Mouse (Mus musculus): ENCODE measurements at regions not wholly inside any gene's neighbourhood (a gene's known extent, or its start where the extent isn't known, plus 50 kb on each side); places are given as distances from the start of the nearest gene placed in this dataset.

GRCm38 (mm10) chr6:100160670-100161069 lies 126.6 kb downstream of the Rybp start:
- no peak for TF ChIP-seq CHD1 (IDR thresholded peaks at IDR 0.05; ENCODE audit: low read depth, low read length)
- TF ChIP-seq CTCF (IDR thresholded peaks at IDR 0.05 in 2 of 3, conservative IDR thresholded peaks at IDR 0.05 in 1 of 3; ENCODE audit: control insufficient read depth in 1 of 3, insufficient read depth in 1 of 3, low read depth in 2 of 3, low read length in 3 of 3, poor library complexity in 1 of 3, severe bottlenecking in 1 of 3) = no peak
- no peak for TF ChIP-seq E2F4 (IDR thresholded peaks at IDR 0.05; ENCODE audit: borderline replicate concordance, low read depth, low read length)
- TF ChIP-seq ZC3H11A (IDR thresholded peaks at IDR 0.05; ENCODE audit: low read depth, low read length) = no peak
- TF ChIP-seq NRF1 (IDR thresholded peaks at IDR 0.05; ENCODE audit: insufficient read depth, low read depth, low read length, poor library complexity, severe bottlenecking) = no peak
- no peak for TF ChIP-seq EP300 (IDR thresholded peaks at IDR 0.05; ENCODE audit: low read depth in 1 of 2, low read length in 2 of 2)
- TF ChIP-seq POLR2A (IDR thresholded peaks at IDR 0.05; ENCODE audit: control insufficient read depth in 1 of 2, insufficient read depth in 1 of 2, low read depth in 1 of 2, low read length in 2 of 2, poor library complexity in 1 of 2) = no peak
- TF ChIP-seq SIN3A (IDR thresholded peaks at IDR 0.05; ENCODE audit: low read length) = no peak
- no peak for TF ChIP-seq POLR2AphosphoS5 (IDR thresholded peaks at IDR 0.05; ENCODE audit: borderline replicate concordance, low read depth, low read length)
- TF ChIP-seq ZMIZ1 (IDR thresholded peaks at IDR 0.05; ENCODE audit: low read depth, low read length) = no peak
- no peak for TF ChIP-seq USF1 (IDR thresholded peaks at IDR 0.05; ENCODE audit: low read depth, low read length)
- no peak for TF ChIP-seq GATA1 (IDR thresholded peaks at IDR 0.05; ENCODE audit: low read depth, low read length)
- no peak for TF ChIP-seq TCF12 (IDR thresholded peaks at IDR 0.05; ENCODE audit: low read depth, low read length)
- no peak for TF ChIP-seq RAD21 (IDR thresholded peaks at IDR 0.05; ENCODE audit: low read depth, low read length)

Measured in MEL (cell line).